Mouse (Mus musculus) heart, adult 2 months (tissue): ENCODE results near the gene Mdn1. TPM values are rescaled to one million over a fixed set of nuclear protein-coding genes. Genes with fewer than 3 reads are reported as not detected.
A peak's percentile ranks its signal among the peaks of the same experiment; 100 is the strongest.

Experiments used
- DNase-seq, 2 experiments: peaks; one replicate each; pipeline ENCODE4 v3.0.0; 2021
- H3K27ac ChIP-seq: fragments of 200-600 bp; 2 replicates; pipeline ENCODE4 v1.8.1; 2022
- H3K27me3 ChIP-seq: fragments of 200-500 bp; 2 replicates; pipeline ENCODE4 v1.6.1; 2012; ENCODE audit warnings: mild to moderate bottlenecking, low read length, inconsistent platforms, mixed read lengths; ENCODE audit not compliant: control insufficient read depth, insufficient read depth
- H3K36me3 ChIP-seq: fragments of 200-500 bp; 2 replicates; pipeline ENCODE4 v1.6.1; 2012; ENCODE audit warnings: low read length, inconsistent platforms; ENCODE audit not compliant: control insufficient read depth, insufficient read depth
- H3K4me1 ChIP-seq: fragments of 200-500 bp; 2 replicates; pipeline ENCODE4 v1.6.1; 2011; ENCODE audit warnings: low read length; ENCODE audit not compliant: control insufficient read depth, insufficient read depth
- H3K4me3 ChIP-seq: fragments of 200-600 bp; 2 replicates; pipeline ENCODE4 v1.8.1; 2022
- H3K79me2 ChIP-seq: fragments of 200-500 bp; replicated peaks from 2 replicates; pipeline ENCODE4 v1.6.1; 2012; ENCODE audit warnings: mild to moderate bottlenecking, inconsistent platforms, low read length, moderate library complexity, mixed read lengths; ENCODE audit not compliant: control insufficient read depth, insufficient read depth
- H3K9ac ChIP-seq: fragments of 200-500 bp; 2 replicates; pipeline ENCODE4 v1.6.1; 2012; ENCODE audit warnings: low read depth, mild to moderate bottlenecking, control low read depth, inconsistent platforms, low read length, mixed read lengths
- CTCF ChIP-seq: fragments of 200-600 bp; IDR thresholded peaks from 2 replicates; pipeline ENCODE4 v1.8.1; 2022; ENCODE audit warnings: antibody characterized with exemption, mild to moderate bottlenecking, moderate library complexity
- EP300 ChIP-seq: fragments of 200-500 bp; IDR thresholded peaks from 2 replicates; pipeline ENCODE4 v1.6.1; 2011; ENCODE audit warnings: low read depth, low read length, control low read depth; ENCODE audit not compliant: insufficient read depth
- POLR2A ChIP-seq: fragments of 200-500 bp; IDR thresholded peaks from 2 replicates; pipeline ENCODE4 v1.6.1; 2011; ENCODE audit warnings: mild to moderate bottlenecking, low read depth, low read length, control low read depth; ENCODE audit not compliant: insufficient read depth
- WGBS: fragments of 180-500 bp; shearing (Covaris S2); methylation state at CpG from one replicate; pipeline ENCODE4 v1.1.7; 2018; 5-methylcytosine and 5-hydroxymethylcytosine counted together
- intact Hi-C: fragments of 180-260 bp; cut with DNase I; formaldehyde crosslinking; loops from one replicate; pipeline ENCODE4 v1.15.1; 2025
- polyA plus RNA-seq: library from polyadenylated mRNA; depleted of rRNA; stranded (reverse); fragments of >200 nt; gene quantifications from 2 replicates; pipeline ENCODE4 v1.2.3, GENCODE M21; 2012
- total RNA-seq, 2 experiments: library from RNA; stranded (reverse); gene quantifications; 2 replicates each; pipeline ENCODE4 v1.2.3; 2021

Gene Mdn1
- total and polyA plus RNA-seq, 3 experiments = 4.9 to 8.8 (median 8.7) TPM

DNA sequence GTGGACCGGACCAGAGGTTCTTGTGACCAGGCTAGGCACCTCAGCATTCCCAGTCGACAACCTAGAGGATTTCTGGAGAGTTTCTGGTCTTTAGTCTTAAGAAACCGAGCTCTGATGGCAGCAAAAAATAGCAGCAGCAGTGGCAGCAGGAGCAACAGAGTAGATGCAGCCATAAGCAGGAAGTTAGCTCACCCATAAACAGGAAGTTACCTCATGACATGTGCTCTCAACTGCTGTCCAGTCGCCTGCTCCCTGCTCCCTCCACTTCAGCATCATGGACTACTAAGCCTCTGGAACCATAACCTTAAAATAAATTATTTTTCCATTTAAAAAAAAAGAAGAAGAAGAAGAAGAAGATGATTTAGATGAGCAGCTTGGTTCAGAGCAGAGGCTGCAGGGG is 132.1 kb downstream of the Mdn1 start:
- intact Hi-C loops = no loop called here
- H3K27me3 ChIP-seq = no peaks in the 10 kb centered on the region
- no peaks in the 10 kb centered on the region for H3K36me3 ChIP-seq
- H3K4me3 ChIP-seq = no peak overlapping the region
- no peak for TF ChIP-seq EP300
- 69% methylated on average over 4 of the region's 4 CpGs for WGBS
- H3K9ac ChIP-seq = no peak overlapping the region
- no peak overlapping the region for H3K27ac ChIP-seq
- H3K79me2 ChIP-seq = no peaks in the 10 kb centered on the region
- DNase-seq = no peak
- no peaks in the 10 kb centered on the region for H3K4me1 ChIP-seq

DNA sequence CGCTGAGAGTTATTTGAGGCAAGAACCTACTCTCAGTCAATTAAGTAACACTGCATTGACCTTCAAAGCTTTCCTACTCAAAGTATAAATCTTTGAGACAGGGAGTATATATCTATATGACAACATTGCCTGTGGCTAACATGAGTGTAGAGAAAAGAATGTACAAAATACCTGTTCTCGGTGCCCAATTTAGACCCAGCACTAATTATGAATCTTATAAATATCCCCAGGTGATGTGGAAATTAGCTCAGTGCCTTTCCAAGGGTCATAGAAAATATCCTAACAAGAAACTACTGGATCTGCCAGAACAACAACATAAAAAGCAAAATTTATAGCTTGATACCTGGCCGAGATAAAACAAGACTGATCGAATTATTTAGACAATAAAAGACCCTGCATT is 142.1 kb downstream of the Mdn1 start:
- H3K4me3 ChIP-seq = no peak overlapping the region
- no peaks in the 10 kb centered on the region for H3K36me3 ChIP-seq
- DNase-seq = no peak
- TF ChIP-seq CTCF = no peak
- TF ChIP-seq POLR2A = no peak
- TF ChIP-seq EP300 = no peak
- no peak overlapping the region for H3K9ac ChIP-seq
- no peak overlapping the region for H3K27ac ChIP-seq
- intact Hi-C loops = no loop called here
- no peaks in the 10 kb centered on the region for H3K4me1 ChIP-seq
- WGBS = 99% methylated on average over 4 of the region's 4 CpGs
- no peaks in the 10 kb centered on the region for H3K79me2 ChIP-seq
- H3K27me3 ChIP-seq = no peaks in the 10 kb centered on the region

DNA sequence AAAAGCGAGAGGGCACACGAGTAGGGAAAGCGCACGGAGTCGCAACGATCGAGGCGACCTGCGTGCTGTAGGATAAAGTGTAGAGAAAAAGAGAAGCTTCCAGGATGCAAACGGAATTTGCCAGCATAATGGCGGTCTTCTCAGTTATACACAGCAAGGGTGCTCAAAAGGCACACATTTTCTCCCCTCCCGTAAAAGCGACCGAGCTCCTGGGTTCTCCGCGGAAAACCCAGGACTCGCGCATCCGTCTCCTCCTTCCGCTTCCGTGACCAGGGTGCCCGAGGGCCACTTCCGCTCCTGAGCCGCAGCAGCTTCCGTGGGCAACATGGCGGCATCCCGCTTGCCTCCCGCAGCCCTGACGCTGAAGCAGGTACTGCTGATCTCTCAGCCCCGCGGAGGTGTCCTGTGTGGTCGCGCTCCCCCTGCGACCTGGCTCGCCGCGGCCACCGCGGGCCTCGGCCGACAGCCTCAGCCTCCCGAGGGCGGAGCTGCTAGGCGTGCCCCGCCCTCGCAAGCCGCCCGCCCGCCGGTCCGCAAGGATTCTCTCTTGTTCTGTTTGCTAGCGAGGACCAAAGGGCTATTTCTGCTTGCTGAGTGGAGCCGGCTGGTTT is 143.2 kb downstream of the Mdn1 start, which contains the start of gene Lyrm2:
Lyrm2 (plus strand) TSS at position 288 of the 611 bp plus-strand sequence.
- Histone ChIP-seq H3K4me1 (no peaks in the 10 kb centered on the region), H3K36me3 (no peaks in the 10 kb centered on the region), H3K27ac (peak within 1 kb of the TSS; percentile 92), H3K79me2 (no peaks in the 10 kb centered on the region), H3K4me3 (peak within 1 kb of the TSS; percentile 98), H3K9ac (peak within 1 kb of the TSS; percentile 99), H3K27me3 (no peaks in the 10 kb centered on the region)
- DNase-seq = peak; percentile 89
- TF ChIP-seq POLR2A = peak; percentile 85
- TF ChIP-seq CTCF = no peak
- 0 out of 2 replicates have a peak, but pooled peaks have one; percentile 26 for TF ChIP-seq EP300
- under 1% methylated on average over 53 of the region's 53 CpGs for WGBS
- intact Hi-C loops = loop anchor here (5.0 to 10.0 kb wide), 2 partner anchors 155 to 232 kb away; partner anchors contain the start of genes Ankrd6 and Ube2j1

DNA sequence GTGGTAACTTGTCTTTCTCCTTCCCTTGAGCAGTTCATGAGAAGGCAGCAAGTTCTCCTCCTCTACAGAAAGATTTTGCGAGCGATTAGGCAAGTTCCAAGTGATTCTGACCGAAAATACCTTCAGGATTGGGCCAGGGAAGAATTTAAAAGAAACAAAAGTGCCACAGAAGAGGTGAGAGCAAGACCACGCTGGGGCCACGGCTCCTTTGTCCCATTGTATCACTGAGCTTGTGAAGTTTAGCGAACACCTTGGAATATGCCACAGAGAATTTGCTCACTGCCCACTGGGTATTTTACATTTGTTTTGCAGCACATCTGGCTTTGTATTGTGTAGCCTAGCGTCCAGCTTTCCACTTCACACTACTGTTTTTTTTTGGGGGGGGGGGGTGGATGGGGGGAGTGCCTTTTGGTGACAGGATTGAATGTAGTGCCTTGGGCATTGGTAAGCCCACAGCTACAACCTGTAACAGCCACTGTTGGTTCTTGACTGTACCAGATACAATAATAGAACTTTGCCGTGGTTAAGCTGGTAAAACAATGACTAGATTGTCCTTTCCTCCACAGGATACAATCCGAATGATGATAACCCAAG is 143.8 kb downstream of the Mdn1 start:
- Histone ChIP-seq H3K36me3 (no peaks in the 10 kb centered on the region), H3K79me2 (no peaks in the 10 kb centered on the region), H3K9ac (peak overlapping the region; percentile 99), H3K27ac (peak overlapping the region; percentile 92), H3K27me3 (no peaks in the 10 kb centered on the region), H3K4me3 (peak overlapping the region; percentile 98), H3K4me1 (no peaks in the 10 kb centered on the region)
- TF ChIP-seq POLR2A (no peak), EP300 (no peak), CTCF (no peak)
- intact Hi-C loops = loop anchor here (5.0 to 10.0 kb wide), 2 partner anchors 154 to 232 kb away; partner anchors contain the start of genes Ankrd6 and Ube2j1
- 4% methylated on average over 9 of the region's 9 CpGs for WGBS
- no peak for DNase-seq

DNA sequence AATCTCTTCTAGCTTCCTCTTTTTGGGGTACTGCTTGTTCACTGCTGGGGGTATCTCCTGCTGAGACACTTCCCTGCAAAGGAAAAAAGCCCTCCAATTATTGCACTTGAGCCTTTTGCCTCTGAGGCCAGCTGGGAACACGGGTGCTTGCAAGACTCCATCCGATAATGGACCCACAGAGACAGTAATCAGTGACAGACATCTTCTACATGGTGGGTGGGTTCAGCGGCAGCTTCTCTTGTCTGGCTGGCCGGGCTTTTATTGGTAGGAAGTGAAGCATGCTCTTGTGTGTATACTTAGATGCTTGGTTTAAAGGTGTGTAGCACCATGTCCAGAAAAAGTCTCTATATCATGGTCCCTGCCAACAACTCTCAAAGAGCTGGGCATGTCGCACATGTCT is 160.6 kb downstream of the Mdn1 start:
- H3K9ac ChIP-seq = no peak overlapping the region
- H3K4me1 ChIP-seq = no peaks in the 10 kb centered on the region
- 74% methylated on average over 5 of the region's 5 CpGs for WGBS
- H3K27ac ChIP-seq = no peak overlapping the region
- no peaks in the 10 kb centered on the region for H3K27me3 ChIP-seq
- intact Hi-C loops = no loop called here
- H3K4me3 ChIP-seq = no peak overlapping the region
- no peak for DNase-seq
- H3K79me2 ChIP-seq = no peaks in the 10 kb centered on the region
- H3K36me3 ChIP-seq = no peaks in the 10 kb centered on the region
- TF ChIP-seq POLR2A = no peak
- TF ChIP-seq EP300 = no peak
- TF ChIP-seq CTCF = no peak

DNA sequence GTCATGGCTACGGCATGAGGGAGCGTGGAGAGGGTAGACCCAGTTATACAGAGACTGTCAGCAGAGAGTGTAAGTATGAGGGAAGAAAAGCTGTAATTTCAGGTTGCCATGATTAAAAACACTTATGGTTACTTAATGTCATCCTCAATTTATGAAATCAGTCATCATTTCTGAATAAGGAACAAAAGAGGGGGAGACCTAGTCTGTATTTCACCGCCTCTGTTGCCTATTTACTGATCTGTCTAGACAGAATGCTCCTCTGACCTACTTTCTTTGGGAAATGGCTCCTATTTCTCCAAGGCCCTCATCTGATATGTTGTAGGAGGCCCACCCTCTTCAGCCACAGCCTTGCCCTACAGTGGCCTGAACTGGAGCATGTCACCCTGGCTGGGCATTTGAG is 163.8 kb downstream of the Mdn1 start:
- Histone ChIP-seq H3K79me2 (no peaks in the 10 kb centered on the region), H3K4me1 (no peaks in the 10 kb centered on the region), H3K27ac (no peak overlapping the region), H3K27me3 (no peaks in the 10 kb centered on the region), H3K36me3 (no peaks in the 10 kb centered on the region), H3K4me3 (no peak overlapping the region), H3K9ac (no peak overlapping the region)
- TF ChIP-seq EP300 = no peak
- TF ChIP-seq CTCF = no peak
- no peak for TF ChIP-seq POLR2A
- no peak for DNase-seq
- intact Hi-C loops = no loop called here
- WGBS = 95% methylated on average over 3 of the region's 3 CpGs
